Mouse (Mus musculus): ENCODE measurements around the gene Kmt2b.
A peak's percentile ranks its signal among the peaks of the same experiment; 100 is the strongest.

Kmt2b gene

DNA sequence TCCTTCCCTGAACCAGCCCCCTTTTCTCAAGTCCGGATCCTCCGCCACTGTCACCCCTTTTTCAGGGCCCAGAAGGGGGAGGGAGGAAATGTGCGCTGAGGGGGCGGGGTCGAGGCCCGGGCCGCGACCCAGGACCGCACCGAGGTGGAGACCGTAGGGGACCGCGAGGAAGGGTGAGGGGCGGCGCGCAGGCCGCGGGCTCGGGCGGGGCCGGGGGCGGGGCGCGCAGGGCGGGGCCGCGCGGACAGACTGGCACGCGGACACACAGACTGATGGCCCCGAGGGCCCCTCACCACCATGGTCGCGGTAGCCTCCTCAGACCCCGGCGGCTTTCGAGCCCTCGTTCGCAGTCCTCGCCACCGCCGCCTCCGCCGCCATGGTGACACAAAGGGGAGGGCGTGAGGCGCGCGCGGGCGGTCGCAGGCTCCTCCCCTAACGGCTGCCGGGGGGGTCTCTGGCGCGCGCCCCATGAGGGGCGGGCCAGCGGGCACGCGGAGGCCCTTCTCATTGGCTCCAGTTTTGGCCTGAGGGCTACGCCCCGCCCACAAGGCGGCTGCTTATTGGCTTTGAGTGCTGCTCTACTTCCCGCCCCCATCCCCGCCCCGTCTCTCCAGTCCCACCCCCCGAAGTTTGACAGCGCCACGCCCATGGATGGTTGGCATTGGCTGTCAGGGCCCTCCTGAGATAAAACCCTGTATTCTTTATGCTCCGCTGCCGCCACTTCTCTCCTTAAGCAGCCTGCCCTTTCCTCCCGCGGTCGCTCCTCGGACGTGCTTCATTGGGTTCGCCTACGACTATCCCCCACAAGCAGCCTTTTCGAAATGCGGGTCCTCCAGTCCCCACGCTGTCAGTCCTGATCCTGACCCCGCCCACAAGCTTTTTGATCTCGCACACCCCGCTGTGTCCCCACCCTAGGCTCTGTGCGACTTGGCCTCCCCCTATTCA is 53.6 kb downstream of the Kmt2b start, which contains the start of gene Arhgap33:
TSS of gene Arhgap33 (minus strand) at position 428 of the 945 bp plus-strand sequence.
- peak; percentile 97 for DNase-seq (ENCODE audit: low read depth, low spot score)

DNA sequence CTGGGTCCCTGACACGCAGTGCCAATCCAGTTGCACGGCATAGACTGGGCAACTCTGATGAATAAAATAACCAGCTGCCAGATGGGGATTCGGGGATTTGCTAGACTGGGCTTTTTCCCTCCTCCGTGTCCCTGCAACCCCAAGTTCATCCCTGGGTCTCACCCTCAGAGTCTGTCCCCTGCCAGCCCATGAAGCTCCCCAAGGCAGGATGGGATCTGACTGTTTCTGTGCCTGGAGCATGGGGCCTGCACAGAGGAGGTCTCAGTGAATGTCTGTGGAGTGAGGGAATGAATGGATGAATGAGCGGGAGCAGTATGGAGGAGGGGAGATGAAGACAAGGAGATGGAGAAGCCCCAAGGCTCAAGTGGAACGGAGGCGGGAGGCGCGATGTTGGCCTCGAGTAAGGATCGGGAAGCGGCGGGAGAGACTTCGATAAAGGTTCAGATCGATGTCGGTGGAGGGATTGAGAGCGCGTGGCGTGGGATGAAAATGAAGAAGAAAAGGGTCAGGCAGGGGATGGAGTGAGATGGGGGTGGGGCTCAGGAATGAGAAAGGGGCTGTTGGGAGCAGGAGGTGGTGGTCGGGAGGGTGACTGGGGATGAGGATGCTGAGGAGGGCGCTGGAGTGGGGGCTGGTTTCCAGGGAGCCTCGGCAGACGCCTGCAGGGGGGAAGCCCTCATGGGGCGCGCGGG is 54.4 kb downstream of the Kmt2b start:
- DNase-seq (ENCODE audit: low read depth, low spot score), result no peak

DNA sequence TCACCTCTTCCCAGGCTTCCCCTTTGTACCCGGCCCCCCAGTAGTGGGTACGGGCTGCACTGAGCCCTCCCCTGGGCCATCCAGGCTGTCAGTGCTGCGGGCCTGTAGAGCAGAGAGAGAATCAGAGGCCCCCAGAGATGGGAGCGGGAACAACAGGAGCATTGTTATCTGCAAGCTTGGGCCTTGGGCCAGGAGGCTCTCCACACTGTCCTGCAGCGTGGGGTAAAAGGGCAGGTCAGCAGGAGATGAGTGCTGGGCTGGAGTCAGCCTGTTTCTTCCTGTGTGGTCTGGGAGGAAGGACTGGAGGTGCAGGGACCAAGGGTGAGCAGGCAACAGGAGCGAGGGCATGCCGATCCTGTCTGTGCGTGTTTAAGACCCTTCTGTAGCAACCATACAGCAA is 55.6 kb downstream of the Kmt2b start:
- no peak for DNase-seq (ENCODE audit: low read depth, low spot score)

DNA sequence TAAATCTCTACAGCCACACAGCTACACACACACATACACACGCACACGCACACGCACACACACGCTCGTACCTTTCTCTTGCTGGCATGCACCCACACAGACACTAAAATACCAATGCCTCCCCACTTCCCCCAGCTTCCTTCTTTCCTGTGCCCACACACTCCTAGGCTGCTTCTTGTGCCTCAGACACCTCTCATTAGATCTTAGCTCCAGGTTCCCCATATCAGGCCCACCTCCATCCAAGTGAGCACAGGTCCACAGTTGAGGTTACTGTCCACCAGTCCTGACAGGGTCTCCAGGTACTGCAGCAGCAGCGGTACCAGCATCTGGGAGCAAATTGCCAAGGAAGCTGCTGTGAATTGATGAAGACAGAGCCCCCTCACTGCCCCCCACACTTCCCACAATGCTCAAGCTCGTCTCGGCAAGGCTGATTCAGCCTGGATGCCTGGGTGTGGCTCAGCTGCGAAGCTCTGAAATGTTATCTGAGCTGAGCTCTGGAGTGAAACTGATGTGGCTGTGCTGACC is 57.2 kb downstream of the Kmt2b start:
- peak; percentile 29 for DNase-seq (ENCODE audit: low read depth, low spot score)

DNA sequence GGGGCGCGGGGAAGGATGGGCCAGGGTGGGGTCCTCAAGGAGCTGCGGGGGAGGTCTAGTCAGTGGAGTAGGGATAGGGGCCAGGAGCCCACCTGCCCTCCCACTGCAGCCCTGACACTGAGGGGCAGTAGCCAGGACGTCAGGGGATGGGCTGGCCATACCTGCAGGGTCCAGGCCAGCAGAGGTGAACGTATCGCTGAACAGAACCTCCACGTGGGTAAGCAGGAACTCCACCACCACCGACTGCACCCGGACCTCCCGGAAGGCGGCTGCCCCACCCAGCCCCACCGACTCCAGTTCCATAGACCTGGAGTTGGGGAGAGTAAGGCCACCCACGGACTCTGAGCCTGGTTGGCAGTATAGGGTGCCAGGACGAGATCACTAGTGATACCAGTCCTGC is 61.5 kb downstream of the Kmt2b start:
- no peak for DNase-seq (ENCODE audit: low read depth, low spot score)

DNA sequence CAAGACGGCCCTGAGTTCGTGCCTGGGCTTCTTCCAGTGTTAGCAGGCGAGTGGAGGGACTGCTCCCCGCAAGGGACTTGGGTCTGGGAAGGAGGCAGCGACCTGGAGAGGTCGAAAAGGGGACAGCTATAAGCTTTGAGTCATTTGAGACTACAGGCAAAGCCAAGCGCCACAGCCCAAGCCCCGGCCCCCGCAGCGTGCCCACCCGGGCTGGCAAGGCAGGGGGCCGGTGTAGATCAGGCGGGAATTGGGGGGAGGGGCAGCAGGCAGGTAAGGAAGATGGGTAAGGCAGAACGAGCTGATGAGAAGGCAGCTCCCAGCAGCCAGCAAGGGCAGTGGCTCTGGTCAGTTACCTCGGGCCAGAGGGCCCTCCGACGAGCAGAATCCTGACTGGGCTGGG is 62.1 kb downstream of the Kmt2b start:
- DNase-seq (ENCODE audit: low read depth, low spot score), result no peak

DNA sequence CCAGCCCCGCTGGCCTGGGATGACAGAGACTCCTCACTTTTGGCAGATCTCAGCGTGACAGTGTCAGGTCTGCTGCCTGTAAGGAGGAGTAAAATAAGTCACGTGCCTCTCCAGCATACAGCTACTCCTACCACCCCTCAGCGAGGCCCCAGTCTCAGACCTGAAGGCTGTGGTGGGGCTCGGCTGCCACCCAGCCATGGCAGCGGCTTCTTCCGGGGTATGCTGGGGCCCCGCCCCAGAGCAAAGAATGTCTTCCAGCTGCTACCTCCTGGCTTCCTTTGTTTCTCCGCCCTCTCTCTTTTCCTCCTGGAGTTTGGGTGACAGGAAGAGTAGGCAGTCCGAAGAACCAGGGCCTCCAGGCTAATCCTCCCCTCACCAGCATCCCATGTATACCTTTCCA is 62.6 kb downstream of the Kmt2b start:
- DNase-seq (ENCODE audit: low read depth, low spot score), result no peak

DNA sequence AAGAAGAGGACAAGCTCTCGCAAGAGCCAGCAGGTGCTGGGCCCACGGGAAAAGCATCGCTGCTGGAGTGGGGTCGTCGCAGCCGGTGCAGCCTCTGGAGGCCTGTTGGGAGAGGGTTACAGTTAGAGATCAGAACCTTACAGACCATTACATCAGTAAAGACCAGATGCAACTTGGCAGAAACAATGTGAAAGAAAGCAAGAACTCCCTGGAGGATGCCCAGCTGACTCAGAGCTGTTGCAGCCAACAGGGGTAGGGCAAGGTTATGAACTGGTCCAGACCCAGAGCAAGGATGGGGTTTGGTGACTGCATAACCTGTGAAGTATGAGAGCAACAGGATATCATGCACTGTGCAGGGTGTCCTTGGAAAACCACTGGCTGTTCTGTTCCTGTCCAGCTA is 64.0 kb downstream of the Kmt2b start:
- no peak for DNase-seq (ENCODE audit: low read depth, low spot score)

DNA sequence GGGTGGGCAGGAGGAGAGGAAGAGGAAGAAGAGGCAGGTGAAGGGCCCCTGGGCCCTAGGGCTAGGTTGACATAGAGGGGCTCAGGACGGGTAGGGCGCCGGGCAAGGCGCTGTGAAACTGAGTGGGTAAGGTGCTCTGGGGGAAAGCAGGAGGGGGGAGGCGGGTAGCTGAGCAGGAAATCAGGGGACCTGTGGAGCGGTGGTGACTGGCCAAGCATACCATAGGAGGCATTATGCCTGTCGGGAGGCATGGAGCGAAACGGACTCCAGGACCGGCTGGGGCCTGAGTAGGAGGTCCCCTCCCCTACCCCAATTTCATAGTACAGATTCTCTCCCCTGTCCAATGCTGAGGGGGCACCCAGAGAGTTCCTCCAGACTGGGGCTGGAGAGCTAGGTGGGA is 65.7 kb downstream of the Kmt2b start:
- no peak for DNase-seq (ENCODE audit: low read depth, low spot score)

DNA sequence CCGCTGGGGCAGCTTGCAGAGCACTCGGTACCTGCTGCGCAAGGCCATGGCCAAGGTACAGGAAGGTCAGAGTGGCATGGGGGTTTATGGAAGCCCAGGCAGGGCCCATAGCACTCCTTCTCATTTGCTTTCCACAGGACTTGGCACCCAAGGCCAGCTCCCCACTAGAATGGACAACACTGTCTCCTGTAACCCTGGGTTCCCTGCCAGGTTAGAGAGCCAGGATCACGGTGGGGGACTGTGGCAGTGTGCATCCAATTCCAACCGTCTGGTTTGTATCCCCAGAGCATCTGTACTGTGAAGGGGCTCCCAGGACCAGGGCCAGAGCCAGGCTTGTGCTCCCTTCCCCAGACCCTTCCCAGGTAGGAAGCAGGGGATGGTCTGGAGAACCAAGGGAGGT is 67.7 kb downstream of the Kmt2b start:
- no peak for DNase-seq (ENCODE audit: low read depth, low spot score)

DNA sequence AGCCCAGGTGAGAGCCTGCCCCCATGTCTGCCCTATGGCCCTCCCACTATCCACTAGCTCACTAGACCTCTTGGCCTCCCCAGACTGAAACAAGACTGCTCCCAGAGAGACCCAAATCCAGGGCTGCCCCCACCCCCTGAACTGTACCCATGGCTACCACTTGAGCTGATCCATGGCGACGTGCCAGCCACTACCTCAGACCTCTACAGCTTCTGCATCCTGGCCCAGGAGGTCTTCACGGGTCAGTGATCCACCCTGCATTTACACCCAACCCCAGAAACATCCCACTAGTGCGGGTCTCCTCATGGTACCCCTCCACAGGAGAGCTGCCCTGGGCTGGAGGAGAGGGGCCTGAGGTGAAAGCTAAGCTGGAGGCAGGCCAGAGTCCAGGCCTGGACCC is 68.1 kb downstream of the Kmt2b start:
- no peak for DNase-seq (ENCODE audit: low read depth, low spot score)
